Mouse (Mus musculus) heart, adult 2 months (tissue): Measurements from ENCODE around the gene Gm37240.

Experiments used
- CTCF ChIP-seq: fragments of 200-600 bp; IDR thresholded peaks from 2 replicates; pipeline ENCODE4 v1.8.1; 2022; ENCODE audit warnings: antibody characterized with exemption, mild to moderate bottlenecking, moderate library complexity
- EP300 ChIP-seq: fragments of 200-500 bp; IDR thresholded peaks from 2 replicates; pipeline ENCODE4 v1.6.1; 2011; ENCODE audit warnings: low read depth, low read length, control low read depth; ENCODE audit not compliant: insufficient read depth

- TF ChIP-seq CTCF (no peak), EP300 (no peak)
Observed at GRCm38 (mm10) chr3:84460952-84461351, 1426.4 kb downstream of the Gm37240 start.
